Mouse (Mus musculus) CH12.LX (cell line): Measurements from ENCODE around the gene Tbx5. TPM values are rescaled to one million over a fixed set of nuclear protein-coding genes. Genes with fewer than 3 reads are reported as not detected.

Source experiments
- DNase-seq: peaks from one replicate; pipeline ENCODE4 v3.0.0-alpha.2; 2013; ENCODE audit errors: extremely low read depth
- H3K27ac ChIP-seq: 2 replicates; pipeline ENCODE4 v1.5.1; 2012; ENCODE audit warnings: low read depth, mild to moderate bottlenecking, control low read depth, moderate library complexity; ENCODE audit not compliant: insufficient read depth
- H3K27me3 ChIP-seq: replicated peaks from 2 replicates; pipeline ENCODE3; 2012; ENCODE audit warnings: inconsistent platforms
- H3K36me3 ChIP-seq, 2 experiments: replicated peaks in 1 of 2; 2 replicates each; pipeline versions ENCODE3 to v1.6.1; 2012; ENCODE audit warnings: inconsistent platforms in 1 of 2, low read length in 1 of 2, mild to moderate bottlenecking in 1 of 2, mixed read lengths in 1 of 2, moderate library complexity in 1 of 2; ENCODE audit not compliant: control insufficient read depth in 1 of 2, insufficient read depth in 1 of 2
- H3K4me1 ChIP-seq, 2 experiments: 2 replicates each; pipeline ENCODE4 v1.6.1; 2012; ENCODE audit warnings: inconsistent platforms in 1 of 2, moderate library complexity in 1 of 2; ENCODE audit not compliant: insufficient read depth in 2 of 2, control insufficient read depth in 1 of 2
- H3K4me2 ChIP-seq: 2 replicates; pipeline ENCODE4 v1.6.1; 2012; ENCODE audit warnings: low read depth, mild to moderate bottlenecking, control low read depth; ENCODE audit not compliant: poor library complexity, insufficient read depth, severe bottlenecking
- H3K4me3 ChIP-seq, 3 experiments: fragments of 150-350 bp in 1 of 3; sonication (generic) in 1 of 3; replicated peaks in 1 of 3; 2 replicates each; pipeline versions ENCODE3 to v1.5.1; 2011 to 2012; ENCODE audit warnings: low read depth in 2 of 3, low read length in 2 of 3, mild to moderate bottlenecking in 2 of 3, moderate library complexity in 2 of 3, control low read depth in 1 of 3, improper control_type of control experiment in 1 of 3, inconsistent platforms in 1 of 3, mixed read lengths in 1 of 3; ENCODE audit not compliant: poor library complexity in 1 of 3
- H3K79me2 ChIP-seq: replicated peaks from 2 replicates; pipeline ENCODE4 v1.6.1; 2012; ENCODE audit warnings: mild to moderate bottlenecking, moderate library complexity; ENCODE audit not compliant: control insufficient read depth, poor library complexity, insufficient read depth, severe bottlenecking; ENCODE audit errors: extremely low read depth
- H3K9ac ChIP-seq: 2 replicates; pipeline ENCODE4 v1.6.1; 2012; ENCODE audit warnings: low read depth, mild to moderate bottlenecking, control low read depth, moderate library complexity; ENCODE audit not compliant: insufficient read depth
- H3K9me3 ChIP-seq: replicated peaks from 2 replicates; pipeline ENCODE3; 2012; ENCODE audit warnings: low read length, inconsistent platforms, mixed read lengths
- BHLHE40 ChIP-seq: IDR thresholded peaks from 2 replicates; pipeline ENCODE4 v1.6.1; 2011; ENCODE audit warnings: mild to moderate bottlenecking, low read depth, low read length, improper control_type of control experiment
- GABPA ChIP-seq: IDR thresholded peaks from 2 replicates; pipeline ENCODE4 v1.6.1; 2012; ENCODE audit warnings: low read depth, low read length, improper control_type of control experiment, inconsistent platforms; ENCODE audit not compliant: insufficient replicate concordance
- HCFC1 ChIP-seq: IDR thresholded peaks from 2 replicates; pipeline ENCODE4 v1.6.1; 2012; ENCODE audit warnings: low read depth, mild to moderate bottlenecking, inconsistent platforms, low read length, improper control_type of control experiment
- MAX ChIP-seq: IDR thresholded peaks from 2 replicates; pipeline ENCODE4 v1.6.1; 2011; ENCODE audit warnings: low read length, improper control_type of control experiment
- MYC ChIP-seq: IDR thresholded peaks from 2 replicates; pipeline ENCODE4 v1.6.1; 2011; ENCODE audit warnings: low read depth, mild to moderate bottlenecking, improper control_type of control experiment, low read length
- NELFE ChIP-seq: IDR thresholded peaks from 2 replicates; pipeline ENCODE4 v1.6.1; 2011; ENCODE audit warnings: low read depth, low read length, improper control_type of control experiment
- PAX5 ChIP-seq: IDR thresholded peaks from 2 replicates; pipeline ENCODE4 v1.6.1; 2012; ENCODE audit warnings: low read length, inconsistent platforms, mixed read lengths
- POLR2A ChIP-seq: IDR thresholded peaks from 2 replicates; pipeline ENCODE4 v1.6.1; 2011; ENCODE audit warnings: low read depth, mild to moderate bottlenecking, improper control_type of control experiment, low read length
- POLR2AphosphoS2 ChIP-seq: IDR thresholded peaks from 2 replicates; pipeline ENCODE4 v1.6.1; 2011; ENCODE audit warnings: low read depth, low read length, improper control_type of control experiment
- RAD21 ChIP-seq: IDR thresholded peaks from 2 replicates; pipeline ENCODE4 v1.6.1; 2011; ENCODE audit warnings: low read depth, mild to moderate bottlenecking, low read length, improper control_type of control experiment, moderate library complexity
- SMC3 ChIP-seq: IDR thresholded peaks from 2 replicates; pipeline ENCODE4 v1.6.1; 2011; ENCODE audit warnings: low read depth, low read length, improper control_type of control experiment
- TBP ChIP-seq: conservative IDR thresholded peaks from 2 replicates; pipeline ENCODE4 v1.6.1; 2011; ENCODE audit warnings: low read depth, low read length, improper control_type of control experiment
- USF2 ChIP-seq: conservative IDR thresholded peaks from 2 replicates; pipeline ENCODE4 v1.6.1; 2011; ENCODE audit warnings: low read depth, low read length, improper control_type of control experiment
- ZMIZ1 ChIP-seq: IDR thresholded peaks from 2 replicates; pipeline ENCODE4 v1.6.1; 2012; ENCODE audit warnings: low read depth, mild to moderate bottlenecking, inconsistent platforms, low read length, improper control_type of control experiment
- ZNF384 ChIP-seq: IDR thresholded peaks from 2 replicates; pipeline ENCODE4 v1.6.1; 2012; ENCODE audit warnings: low read depth, low read length, improper control_type of control experiment, inconsistent platforms
- dilution Hi-C: fragments of 300-500 bp; cut with MboI; formaldehyde crosslinking; loops from 2 replicates; pipeline ENCODE4 v1.14.3; 2020; ENCODE audit warnings: low sequenced_read_pairs; ENCODE audit not compliant: extremely low pct_unique_long_range_greater_than_20kb, extremely low pct_ligation_motif_present
- in situ Hi-C: fragments of 300-500 bp; cut with MboI; formaldehyde crosslinking; loops from 3 replicates; pipeline ENCODE4 v1.14.3; 2019; ENCODE audit warnings: low sequenced_read_pairs, low pct_ligation_motif_present, low pct_unique_long_range_greater_than_20kb, mixed read lengths
- polyA plus RNA-seq: library from polyadenylated mRNA; unstranded; fragments of >175 nt; gene quantifications from 2 replicates; pipeline ENCODE4 v1.2.1, GENCODE M21; 2012; ENCODE audit warnings: low read depth; ENCODE audit not compliant: insufficient read length
- total RNA-seq, 2 experiments: library from RNA; depleted of rRNA; stranded (reverse); fragments of 300-350 nt in 1 of 2; fragments of >200 nt in 1 of 2; gene quantifications; 2 replicates each; pipeline ENCODE4 v1.2.3; 2012 to 2014

Tbx5 gene
- total and polyA plus RNA-seq, 3 experiments: not detected

GRCm38 (mm10) chr5:119920941-119921340 is 88.5 kb downstream of the Tbx5 start:
- Histone ChIP-seq H3K4me1 (no peaks in the 10 kb centered on the region), H3K4me2 (no peak overlapping the region), H3K27ac (no peak overlapping the region), H3K9ac (no peak overlapping the region), H3K9me3 (peaks cover 84% of the 10 kb centered on the region), H3K36me3 (no peaks in the 10 kb centered on the region), H3K79me2 (no peaks in the 10 kb centered on the region)
- in situ Hi-C loops: no loop called here
- no peak for DNase-seq
- dilution Hi-C loops: no loop called here
- TF ChIP-seq POLR2A (no peak), POLR2AphosphoS2 (no peak), NELFE (no peak), GABPA (no peak), MYC (no peak), RAD21 (no peak), USF2 (no peak), MAX (no peak), HCFC1 (no peak), ZNF384 (no peak), PAX5 (no peak), TBP (no peak)
- TF ChIP-seq, all 38 proteins: peak for 0
- no peaks in the 10 kb centered on the region for H3K27me3 ChIP-seq
- no peak overlapping the region for H3K4me3 ChIP-seq

- Histone ChIP-seq H3K27me3 (no peaks in the 10 kb centered on the region), H3K4me2 (no peak overlapping the region), H3K79me2 (no peaks in the 10 kb centered on the region), H3K9me3 (peaks cover 85% of the 10 kb centered on the region), H3K9ac (no peak overlapping the region), H3K4me1 (no peaks in the 10 kb centered on the region), H3K4me3 (no peak overlapping the region), H3K36me3 (no peaks in the 10 kb centered on the region), H3K27ac (no peak overlapping the region)
- dilution Hi-C loops: no loop called here
- in situ Hi-C loops: no loop called here
- DNase-seq: no peak
- TF ChIP-seq ZMIZ1 (no peak), SMC3 (no peak), BHLHE40 (no peak)
Measured at GRCm38 (mm10) chr5:119922229-119922628, 89.8 kb downstream of the Tbx5 start.

Other genes starting within 250 kb of the Tbx5 start
- gene Tbx3, start 162.0 kb upstream of the Tbx5 start, total RNA-seq (2012; rRNA removed): not detected in 2 replicates
- not detected in 2 replicates for gene Tbx3, start 162.0 kb upstream of the Tbx5 start, total RNA-seq (2014; rRNA removed)
- gene Tbx3, start 162.0 kb upstream of the Tbx5 start, polyA plus RNA-seq: not detected in 2 replicates